Mouse (Mus musculus): ENCODE data around the gene Cpeb4.

Gene Cpeb4

DNA sequence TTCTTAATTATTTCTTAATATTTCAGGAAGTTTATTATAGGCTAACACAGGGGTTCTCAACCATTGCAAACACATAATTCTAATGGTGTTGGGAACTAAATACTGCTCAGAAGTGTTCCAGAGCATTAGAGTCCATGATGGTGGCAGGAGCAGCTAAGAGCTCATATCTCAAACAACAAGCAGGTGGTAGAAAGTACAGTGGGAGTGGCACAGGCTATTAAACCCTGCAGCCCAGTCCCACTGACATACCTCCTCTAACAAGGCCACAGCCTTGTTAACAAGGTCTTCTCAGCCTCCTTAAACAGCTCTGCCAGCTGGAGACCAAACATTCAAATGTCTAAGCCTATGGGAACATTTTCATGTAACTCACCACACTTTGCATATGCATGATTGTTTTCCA is 27.2 kb downstream of the Cpeb4 start:
- no peak for DNase-seq (ENCODE audit: low spot score)

DNA sequence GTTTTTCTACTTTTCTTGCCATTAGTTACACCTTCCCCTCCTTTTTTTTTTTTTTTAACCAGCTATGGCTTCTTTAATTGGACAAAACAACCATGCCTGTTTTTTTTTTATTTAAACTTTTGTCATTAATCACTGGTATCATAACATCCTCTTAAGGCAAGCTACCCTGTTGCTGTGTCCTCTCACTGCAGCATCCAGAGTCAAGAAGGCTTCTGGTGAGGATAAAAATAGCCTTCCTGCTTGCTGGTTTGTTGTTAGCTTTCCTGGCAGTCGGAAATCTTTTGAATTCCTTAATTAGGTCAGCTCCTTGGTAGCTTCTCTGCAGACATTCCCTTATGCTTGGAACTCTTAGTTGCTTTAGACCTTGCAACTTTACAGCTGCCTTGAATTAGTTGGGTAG is 28.7 kb downstream of the Cpeb4 start:
- DNase-seq (ENCODE audit: low spot score), result no peak

DNA sequence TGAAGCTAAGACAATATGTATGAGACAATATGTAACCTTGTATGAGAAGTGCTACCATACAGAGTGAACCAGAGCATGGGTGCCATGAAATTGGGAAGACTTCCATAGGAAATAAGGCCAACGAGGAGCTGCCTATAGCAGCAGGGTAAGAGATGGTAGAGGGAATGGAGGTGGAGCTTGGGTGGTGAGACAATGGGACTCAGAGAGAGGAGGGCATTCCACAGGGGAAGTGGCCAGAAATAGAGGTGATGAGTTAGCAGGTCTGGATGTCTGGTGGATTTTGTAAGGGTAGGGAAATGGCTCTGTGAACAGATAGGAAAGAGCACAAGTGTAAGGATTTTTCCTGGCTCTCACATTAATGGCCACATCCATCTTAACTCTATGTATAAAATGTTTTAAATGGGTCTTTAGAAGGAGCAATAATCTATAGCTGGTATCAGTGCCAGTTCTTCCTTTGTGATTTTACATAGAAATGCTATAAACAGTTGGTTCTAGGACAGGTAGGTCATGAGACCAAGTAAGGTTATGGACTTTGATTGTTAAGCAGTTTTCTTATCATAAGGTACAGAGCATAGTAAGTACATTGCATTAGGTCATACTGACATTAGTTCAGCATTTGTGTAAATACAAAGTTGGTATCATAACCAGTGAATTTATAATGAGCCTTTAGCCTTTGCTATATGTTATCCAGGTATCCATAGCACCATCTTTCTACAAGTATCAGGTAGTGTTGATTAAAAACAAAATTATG is 30.4 kb downstream of the Cpeb4 start:
- DNase-seq (ENCODE audit: low spot score), result no peak

- no peak for DNase-seq (ENCODE audit: low spot score)
Observed at GRCm38 (mm10) chr11:31906499-31906898, 34.5 kb downstream of the Cpeb4 start.

DNA sequence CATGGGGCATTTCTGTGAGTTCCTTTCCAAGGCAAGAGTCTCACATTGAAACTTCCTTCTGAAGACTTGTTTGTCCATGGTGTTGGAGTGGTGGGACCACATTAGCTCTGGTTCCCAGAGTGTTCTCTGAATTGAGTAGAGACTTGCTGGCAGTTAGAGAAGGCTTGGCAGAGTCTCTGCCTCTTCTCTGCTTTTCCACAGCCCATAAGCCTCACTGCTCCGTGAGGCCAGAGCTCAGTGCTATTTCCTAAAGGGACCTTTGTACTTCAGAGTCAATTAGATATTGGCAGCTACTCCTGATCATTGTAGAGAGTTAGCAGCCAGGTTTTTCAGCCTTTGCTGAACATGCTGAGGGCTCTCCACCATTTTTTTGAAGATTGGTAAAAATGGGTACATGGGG is 35.6 kb downstream of the Cpeb4 start:
- DNase-seq (ENCODE audit: low spot score), result no peak

GRCm38 (mm10) chr11:31912958-31913357 is 40.9 kb downstream of the Cpeb4 start:
- no peak for DNase-seq (ENCODE audit: low spot score)

DNA sequence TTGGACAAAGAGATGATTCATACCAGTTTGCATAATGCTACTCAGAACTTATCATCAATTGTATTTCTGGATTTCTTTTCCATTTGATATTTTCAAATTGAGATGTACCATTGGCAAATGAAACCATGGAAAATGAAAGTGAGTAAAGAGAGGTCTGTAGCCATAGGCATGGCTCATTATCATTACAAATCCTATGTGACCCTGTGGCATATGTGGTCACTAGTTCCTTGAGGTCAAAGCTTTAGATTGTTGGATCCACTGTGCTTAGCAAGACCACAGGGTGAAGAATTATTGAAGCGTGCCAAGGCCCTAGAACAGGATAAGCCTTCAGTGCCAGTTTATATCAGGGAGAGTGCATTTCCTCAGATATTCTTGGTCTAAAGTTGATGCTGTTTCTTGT is 45.8 kb downstream of the Cpeb4 start:
- no peak for DNase-seq (ENCODE audit: low spot score)

- no peak for DNase-seq (ENCODE audit: low spot score)
Observed at GRCm38 (mm10) chr11:31930051-31930450, 58.0 kb downstream of the Cpeb4 start.

DNA sequence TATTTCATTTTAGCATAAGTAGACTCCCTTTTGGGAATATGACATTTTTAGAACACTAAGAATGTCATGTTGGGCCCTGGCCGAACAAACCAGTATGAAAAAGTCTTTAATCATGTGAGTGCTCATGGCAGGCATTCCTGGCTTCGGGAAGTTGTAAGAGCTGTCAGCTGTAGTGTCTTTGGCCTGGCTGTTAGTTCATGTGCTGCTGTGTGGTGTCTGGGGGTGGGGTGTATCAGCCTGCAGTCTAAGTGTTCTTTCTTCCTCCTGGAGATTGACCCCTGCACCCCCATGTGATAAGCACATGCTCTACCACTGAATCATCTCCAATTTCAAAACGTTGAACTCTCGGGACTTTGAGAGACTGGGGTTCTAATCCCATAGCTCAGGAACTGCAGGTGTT is 63.6 kb downstream of the Cpeb4 start:
- DNase-seq (ENCODE audit: low spot score), result no peak

DNA sequence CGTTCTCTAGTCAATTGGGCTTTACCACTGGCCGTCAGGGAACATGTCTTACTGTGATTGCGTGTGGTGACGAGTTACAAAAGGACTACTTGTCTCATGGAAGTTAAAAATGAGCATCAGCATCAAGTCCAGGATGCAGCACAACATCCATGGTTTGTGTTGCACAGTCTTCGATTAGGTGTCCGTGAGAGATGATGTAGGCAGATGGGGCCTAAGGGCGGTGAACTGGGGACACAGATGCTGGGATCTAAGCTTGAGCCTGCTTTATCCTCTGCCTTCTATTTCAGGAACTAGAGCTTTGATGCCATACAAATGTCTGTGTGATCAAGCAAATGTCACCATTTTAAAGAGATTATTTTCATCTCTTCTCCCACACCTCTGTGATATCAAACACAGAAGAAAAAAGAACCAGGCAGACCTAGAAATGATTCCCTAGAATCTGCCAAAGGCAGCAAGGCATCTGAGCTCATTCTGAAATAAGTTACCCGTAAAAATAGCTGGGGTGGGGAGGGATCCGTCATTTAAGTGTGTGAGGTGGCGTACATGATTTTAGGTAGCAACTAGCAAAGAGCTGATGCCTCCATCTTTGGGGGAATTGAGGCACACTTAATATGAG is 65.0 kb downstream of the Cpeb4 start:
- no peak for DNase-seq (ENCODE audit: low spot score)

GRCm38 (mm10) chr11:31940898-31941639 is 69.1 kb downstream of the Cpeb4 start:
- no peak for DNase-seq (ENCODE audit: low spot score)

DNA sequence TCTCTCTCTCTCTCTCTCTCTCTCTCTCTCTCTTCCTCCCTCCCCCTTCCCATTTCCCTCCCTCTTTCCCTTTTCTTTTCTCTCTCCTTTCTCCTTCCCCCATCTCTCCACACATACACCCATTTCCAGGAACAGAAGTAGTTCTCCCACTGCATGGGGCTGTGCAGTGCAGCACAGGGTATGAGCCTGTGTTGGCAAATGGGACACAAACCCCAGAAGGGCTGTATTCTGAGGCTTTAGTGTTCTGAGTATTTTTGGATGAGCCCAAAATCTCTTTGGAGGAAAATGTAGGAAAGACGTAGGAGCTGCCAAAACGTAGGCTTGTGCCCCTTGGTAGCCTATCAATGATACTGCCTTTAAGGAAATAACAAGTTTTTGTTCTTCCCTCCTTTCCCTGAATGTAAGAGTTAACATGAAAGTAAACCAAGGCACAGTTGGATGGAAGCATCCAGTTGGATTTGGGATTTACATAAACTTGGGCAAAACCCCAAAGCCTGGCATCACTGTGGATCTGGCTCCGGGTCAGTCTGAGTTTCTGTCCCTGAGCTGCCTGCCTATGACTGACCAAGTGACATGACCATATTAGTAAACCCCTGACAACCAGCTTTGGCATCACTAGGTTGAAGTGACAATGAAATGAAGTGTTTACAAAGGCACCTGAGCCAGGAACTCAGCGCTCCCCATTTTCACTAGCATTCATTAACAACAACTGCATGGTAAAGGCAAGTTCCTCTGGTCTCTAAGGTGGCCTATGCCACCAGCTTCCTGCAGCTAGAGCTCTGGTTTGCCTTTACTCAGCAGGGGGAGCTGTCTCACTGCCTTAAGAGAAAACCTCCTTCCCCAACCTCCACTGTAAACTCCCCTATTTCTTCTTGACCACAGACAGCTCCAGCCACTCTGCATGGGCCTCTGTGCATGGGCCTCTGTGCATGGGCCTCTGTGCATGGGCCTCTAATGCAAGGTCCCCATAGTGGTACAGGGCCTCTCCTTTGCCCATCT is 69.9 kb downstream of the Cpeb4 start:
- no peak for DNase-seq (ENCODE audit: low spot score)

DNA sequence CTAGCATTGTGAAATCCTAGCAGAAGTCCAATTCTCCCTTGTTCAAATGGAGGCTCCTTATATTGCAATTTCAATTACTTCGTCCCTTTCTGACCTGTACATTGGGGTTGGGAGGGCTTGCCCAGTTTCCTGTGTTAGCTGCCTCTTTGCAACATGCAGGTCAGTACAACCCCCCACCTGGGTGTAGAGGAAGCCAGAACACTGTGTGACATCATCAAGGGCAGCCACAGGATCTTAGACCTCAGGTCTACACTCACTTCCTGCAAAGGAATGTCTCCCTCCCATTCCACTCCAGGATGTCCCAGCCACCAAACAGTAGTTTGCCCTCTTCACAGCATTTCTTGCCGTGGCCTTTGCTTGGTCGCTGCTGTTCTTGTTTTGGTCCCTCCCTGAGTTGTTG is 73.5 kb downstream of the Cpeb4 start:
- no peak for DNase-seq (ENCODE audit: low spot score)

GRCm38 (mm10) chr11:31948462-31949330 is 76.7 kb downstream of the Cpeb4 start:
- DNase-seq (ENCODE audit: low spot score), result no peak

DNA sequence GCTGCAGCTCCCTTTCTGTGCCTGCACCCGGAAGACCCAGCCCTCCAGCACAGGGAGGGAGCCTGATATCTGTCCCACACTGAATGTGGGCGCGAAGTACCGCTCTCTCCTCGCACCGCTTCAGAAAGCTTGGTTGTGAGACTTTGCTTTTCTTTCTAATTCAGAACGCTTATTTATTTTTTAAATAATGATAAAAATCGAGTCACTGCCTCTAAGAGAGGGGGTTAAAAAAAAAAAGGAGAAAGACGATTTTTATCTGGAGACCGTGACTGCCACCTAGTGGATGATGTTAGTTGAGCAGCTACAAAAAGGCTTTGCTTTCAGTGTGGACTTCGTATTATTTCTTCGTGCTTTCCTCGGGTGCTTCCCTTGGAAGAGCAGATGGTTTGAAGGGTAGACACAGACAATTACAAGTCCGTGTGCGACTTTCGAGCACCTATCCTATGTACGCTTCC is 77.3 kb downstream of the Cpeb4 start:
- no peak for DNase-seq (ENCODE audit: low spot score)

DNA sequence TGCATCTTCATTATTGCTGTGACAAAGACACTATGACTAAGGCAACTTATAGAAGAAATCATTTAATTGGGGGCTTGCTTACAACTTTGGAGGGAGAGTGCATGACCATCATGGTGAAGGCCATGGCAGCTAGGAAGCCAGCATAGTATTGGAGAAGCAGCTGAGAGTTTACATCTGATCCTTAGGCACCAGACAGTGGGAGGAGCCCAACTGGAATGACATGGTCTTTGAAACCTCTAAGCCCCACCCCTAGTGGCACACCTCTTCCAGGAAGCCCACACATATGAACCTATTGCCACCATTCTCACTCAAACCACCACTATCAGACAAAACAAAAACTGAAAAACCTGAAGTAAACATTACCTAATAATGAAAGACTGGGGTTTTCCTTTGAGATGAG is 88.1 kb downstream of the Cpeb4 start:
- no peak for DNase-seq (ENCODE audit: low spot score)

DNA sequence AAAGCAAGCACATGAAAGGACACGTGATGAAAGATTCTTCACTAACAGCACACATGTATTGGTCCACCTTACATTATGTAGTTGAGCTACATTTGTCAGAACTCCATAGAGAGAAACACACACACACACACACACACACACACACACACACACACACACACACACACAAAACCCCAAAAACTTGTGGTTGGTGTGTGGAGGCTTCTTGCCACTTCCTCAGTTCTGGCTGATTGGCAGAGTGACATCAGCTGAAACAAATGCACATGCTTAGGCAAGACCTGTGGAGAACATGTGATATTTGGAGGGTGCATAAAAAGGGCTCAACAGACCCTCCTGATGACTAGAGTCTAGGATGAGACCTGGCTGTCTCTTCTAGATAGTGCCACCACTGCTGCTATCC is 92.0 kb downstream of the Cpeb4 start:
- no peak for DNase-seq (ENCODE audit: low spot score)

DNA sequence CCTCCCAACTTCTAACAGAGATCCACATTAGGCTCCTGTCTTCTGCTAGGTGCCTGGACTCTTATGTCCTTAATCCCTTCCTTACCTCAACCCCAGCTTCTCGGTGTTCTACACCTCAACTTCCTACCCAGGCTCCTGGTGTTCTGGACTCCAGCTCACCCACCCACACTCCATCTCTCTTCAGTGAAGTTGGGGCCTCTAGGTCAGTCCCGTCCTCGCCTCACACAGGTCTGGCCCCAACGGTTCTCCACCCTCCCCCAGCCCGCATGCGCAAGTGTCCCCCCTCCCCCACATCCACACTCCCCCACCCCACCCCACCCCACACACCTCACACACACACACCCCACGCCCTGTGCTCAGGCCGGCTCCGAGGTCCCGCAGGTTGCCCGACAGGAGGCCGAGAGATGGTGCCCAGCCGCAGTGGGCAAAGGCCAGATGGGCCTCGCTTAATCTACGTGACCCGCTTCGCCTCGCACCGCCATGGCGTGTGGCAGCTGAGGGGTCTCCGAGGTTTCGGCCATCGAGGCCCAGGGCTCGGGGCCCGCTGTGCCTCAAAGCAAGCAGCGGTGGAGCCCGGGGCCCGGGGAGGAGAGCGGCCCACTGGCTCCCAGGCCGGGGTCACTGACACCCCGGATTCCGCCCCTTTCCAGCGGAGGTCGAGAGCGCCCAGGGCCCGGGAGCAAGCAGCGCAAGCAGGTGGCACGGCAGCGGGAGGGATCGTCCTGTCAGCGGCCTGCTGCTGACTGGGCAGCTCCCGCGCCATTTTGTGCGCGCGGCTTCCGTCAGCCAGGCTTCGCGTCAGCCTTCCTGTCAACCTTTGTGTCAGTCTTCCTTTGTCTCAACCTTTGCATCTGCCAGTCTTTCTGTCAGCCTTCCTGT is 93.5 kb downstream of the Cpeb4 start, which contains the start of gene 4930524B15Rik:
Gene 4930524B15Rik, plus strand, starts transcription at position 337 of the 879 bp plus-strand sequence.
- DNase-seq (ENCODE audit: low spot score), result no peak

DNA sequence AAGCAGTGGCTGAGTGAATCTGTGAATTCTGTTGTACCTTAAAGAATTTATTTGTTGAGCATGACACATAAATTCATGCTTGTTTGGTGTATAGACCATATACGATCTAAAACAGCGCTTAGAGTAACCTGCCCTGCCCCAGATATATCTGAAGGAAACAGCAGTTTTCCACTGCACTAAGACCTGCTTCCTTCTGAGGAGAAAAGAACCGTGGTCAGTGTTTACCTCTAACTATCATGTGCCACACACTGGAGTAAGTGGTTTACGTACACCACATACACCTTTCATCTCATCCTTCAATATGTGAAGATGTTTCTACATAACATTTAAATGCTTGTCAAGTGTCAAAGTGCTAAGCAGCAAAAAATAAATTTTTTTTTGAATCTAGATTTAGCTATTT is 102.1 kb downstream of the Cpeb4 start:
- no peak for DNase-seq (ENCODE audit: low spot score)

DNA sequence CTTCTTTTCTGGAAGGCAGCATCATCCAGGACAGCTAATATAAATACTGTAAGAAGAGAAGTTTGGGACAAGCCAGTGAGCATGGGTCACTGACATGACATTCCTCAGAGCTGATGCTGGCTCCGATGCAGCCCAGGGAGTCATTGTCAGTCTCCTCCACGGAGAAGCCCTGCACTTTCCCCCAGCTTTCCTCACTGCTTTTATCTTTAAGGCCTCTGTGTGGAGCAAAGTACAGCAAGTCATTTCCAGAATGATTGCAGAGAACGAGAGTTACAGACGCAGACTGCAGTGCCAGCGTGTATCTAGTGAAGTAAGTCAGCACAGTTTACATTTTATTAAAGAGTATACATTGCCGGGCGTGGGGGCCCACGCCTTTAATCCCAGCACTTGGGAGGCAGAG is 102.8 kb downstream of the Cpeb4 start:
- no peak for DNase-seq (ENCODE audit: low spot score)
